Mouse (Mus musculus) lung, adult 2 months (tissue): ENCODE results near the gene Cd48.

ENCODE experiments used
- CTCF ChIP-seq: fragments of 200-500 bp; IDR thresholded peaks from 2 replicates; pipeline ENCODE4 v1.5.1; 2011; ENCODE audit warnings: mild to moderate bottlenecking, low read length, control low read depth; ENCODE audit not compliant: insufficient read depth
- POLR2A ChIP-seq: fragments of 200-500 bp; IDR thresholded peaks from 2 replicates; pipeline ENCODE4 v1.6.1; 2011; ENCODE audit warnings: low read depth, mild to moderate bottlenecking, control low read depth, low read length, borderline replicate concordance; ENCODE audit errors: extremely low read depth

DNA sequence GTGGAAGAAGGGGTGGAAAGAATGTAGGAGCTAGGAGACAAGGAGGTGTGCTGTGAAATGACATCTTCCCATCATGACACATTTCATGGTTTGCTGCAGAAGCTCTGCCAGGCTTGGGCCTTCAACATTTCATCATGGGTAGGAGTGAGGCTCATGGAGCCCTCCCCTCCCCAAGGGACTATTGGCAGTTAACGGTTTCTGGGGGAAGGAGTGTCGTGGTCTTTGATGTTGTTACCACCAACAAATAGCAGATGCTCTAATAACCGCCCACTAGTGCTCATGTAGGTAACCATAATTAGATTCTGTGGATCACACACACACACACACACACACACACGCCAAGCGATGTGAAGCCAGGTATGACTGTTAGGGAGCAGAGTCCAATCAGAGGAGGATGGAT is 29.1 kb upstream of the Cd48 start, which contains the start of gene Slamf7:
- TF ChIP-seq CTCF (no peak), POLR2A (no peak)
